34 mouse cellular contexts compared by ENCODE assay signal in the genomic region with DNA sequence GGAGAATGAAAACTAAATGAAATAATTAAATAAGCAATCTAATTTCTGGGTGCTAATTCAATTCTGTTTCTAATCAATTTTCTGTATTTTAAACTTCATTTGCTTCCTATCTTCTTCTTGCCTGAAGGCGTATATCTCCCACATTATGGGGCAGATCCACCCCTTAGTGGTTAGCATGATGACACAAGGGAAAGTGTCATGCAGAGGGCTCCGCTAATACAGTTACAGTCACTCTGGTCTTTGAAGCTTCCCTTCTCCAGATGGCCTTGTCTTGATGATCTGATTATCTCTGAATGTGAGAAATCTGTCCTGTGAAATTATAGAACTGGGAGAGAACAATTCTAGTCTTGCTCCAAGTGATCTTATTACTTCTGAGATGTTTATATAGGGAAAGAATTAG.
DNase-seq lines count a peak whose midpoint lies in the region; ATAC-seq lines count a peak whose summit lies in the region.
"Had no signal": no experiment of that assay in that cellular context is flagged by ENCODE, and none has a peak within 500 bp of the region (broad histone marks: within the 10 kb centered on the region; RNA-seq: fewer than 3 reads in every experiment).

No protein-coding gene starts in this region.

- DNase-seq in cerebellum, adult 9-10 months = peak; percentile 17
- DNase-seq in cerebellum, adult 8-10 months = no peak
- DNase-seq in hindbrain, embryonic 14.5 days (ENCODE audit: low spot score) = no peak
- no peak for DNase-seq in right cerebral cortex, postnatal 36 days (ENCODE audit: low spot score in 2 of 2)
- no peak for DNase-seq in limb, embryonic 10.5 days (ENCODE audit: low spot score)
- DNase-seq in gastrocnemius, postnatal 25 days = no peak
- DNase-seq: adrenal gland, postnatal 10 days; cerebellum, adult 11-12 months; cerebellum, postnatal 14 days; gastrocnemius, postnatal 14 days; heart, adult 2 months; heart, postnatal 10 days; kidney, adult 2 months; kidney, postnatal 4 days; layer of hippocampus, adult 9-11 months; lung, postnatal 36 days; midbrain, embryonic 14.5 days; right cerebral cortex, postnatal 25 days; spleen, adult 18-20 months; thymus, postnatal 14 days had no signal

- no peak overlapping the region for H3K4me2 ChIP-seq in midbrain, embryonic 12.5 days (replicated peaks)
- no peak overlapping the region for H3K4me2 ChIP-seq in midbrain, embryonic 13.5 days (replicated peaks)
- no peak overlapping the region for H3K4me2 ChIP-seq in hindbrain, embryonic 14.5 days (replicated peaks)
- H3K4me2 ChIP-seq: embryonic facial prominence, embryonic 15.5 days; heart, embryonic 13.5 days; intestine, embryonic 15.5 days; limb, embryonic 13.5 days; liver, embryonic 11.5 days; lung, embryonic 15.5 days had no signal

- H3K9me3 ChIP-seq in midbrain, embryonic 12.5 days = no peaks in the 10 kb centered on the region
- H3K9me3 ChIP-seq in midbrain, embryonic 13.5 days = no peaks in the 10 kb centered on the region
- H3K9me3 ChIP-seq in hindbrain, embryonic 14.5 days (ENCODE audit: control insufficient read depth, low read length) = no peaks in the 10 kb centered on the region
- no peaks in the 10 kb centered on the region for H3K9me3 ChIP-seq in limb, embryonic 10.5 days (replicated peaks)
- H3K9me3 ChIP-seq: embryonic facial prominence, embryonic 10.5 days; embryonic facial prominence, embryonic 15.5 days; heart, embryonic 13.5 days; intestine, embryonic 15.5 days; limb, embryonic 13.5 days; lung, embryonic 15.5 days; megakaryocyte, embryonic 14.5 days had no signal

- H3K27me3 ChIP-seq in midbrain, embryonic 12.5 days = no peaks in the 10 kb centered on the region
- H3K27me3 ChIP-seq in midbrain, embryonic 13.5 days = no peaks in the 10 kb centered on the region
- no peaks in the 10 kb centered on the region for H3K27me3 ChIP-seq in hindbrain, embryonic 14.5 days (ENCODE audit: control insufficient read depth, insufficient read depth, low read length)
- no peaks in the 10 kb centered on the region for H3K27me3 ChIP-seq in limb, embryonic 10.5 days (ENCODE audit: low read depth, poor library complexity, severe bottlenecking)
- H3K27me3 ChIP-seq: CH12.LX; embryonic facial prominence, embryonic 15.5 days; heart, embryonic 13.5 days; intestine, embryonic 15.5 days; limb, embryonic 13.5 days; lung, embryonic 15.5 days; megakaryocyte, embryonic 14.5 days had no signal

- 0 out of 2 replicates have a peak overlapping the region, but pooled peaks have one; percentile 22 for H3K27ac ChIP-seq in midbrain, embryonic 12.5 days (replicated peaks)
- H3K27ac ChIP-seq in midbrain, embryonic 13.5 days = no peak overlapping the region
- 0 out of 2 replicates have a peak overlapping the region, but pooled peaks have one; percentile 10 for H3K27ac ChIP-seq in hindbrain, embryonic 14.5 days
- H3K27ac ChIP-seq in limb, embryonic 10.5 days = no peak overlapping the region
- H3K27ac ChIP-seq: embryonic facial prominence, embryonic 10.5 days; embryonic facial prominence, embryonic 15.5 days; heart, adult 2 months; intestine, embryonic 15.5 days; kidney, postnatal 0 days; limb, embryonic 13.5 days; lung, embryonic 15.5 days had no signal

- no peak overlapping the region for H3K4me3 ChIP-seq in midbrain, embryonic 12.5 days
- H3K4me3 ChIP-seq in midbrain, embryonic 13.5 days (replicated peaks) = no peak overlapping the region
- no peak overlapping the region for H3K4me3 ChIP-seq in hindbrain, embryonic 14.5 days (replicated peaks; ENCODE audit: low read length)
- no peak overlapping the region for H3K4me3 ChIP-seq in limb, embryonic 10.5 days
- H3K4me3 ChIP-seq: embryonic facial prominence, embryonic 10.5 days; embryonic facial prominence, embryonic 15.5 days; heart, adult 2 months; heart, embryonic 13.5 days; intestine, embryonic 15.5 days; limb, embryonic 13.5 days; lung, embryonic 15.5 days; megakaryocyte, embryonic 14.5 days had no signal

- no peak for ATAC-seq in midbrain, embryonic 12.5 days (ENCODE audit: low FRiP score, low read depth)
- no peak for ATAC-seq in midbrain, embryonic 13.5 days
- no peak for ATAC-seq in hindbrain, embryonic 14.5 days (ENCODE audit: low FRiP score)
- ATAC-seq: activated CD4-positive, CD25-positive, alpha-beta regulatory T cell, adult 4 months; forebrain, embryonic 14.5 days; intestine, embryonic 15.5 days had no signal

- H3K4me1 ChIP-seq in midbrain, embryonic 12.5 days = peaks cover 19% of the 10 kb centered on the region
- peaks cover 38% of the 10 kb centered on the region for H3K4me1 ChIP-seq in midbrain, embryonic 13.5 days (replicated peaks)
- H3K4me1 ChIP-seq in hindbrain, embryonic 14.5 days (replicated peaks; ENCODE audit: control insufficient read depth, insufficient read depth, low read length) = peaks cover 11% of the 10 kb centered on the region
- no peaks in the 10 kb centered on the region for H3K4me1 ChIP-seq in limb, embryonic 10.5 days
- H3K4me1 ChIP-seq: embryonic facial prominence, embryonic 15.5 days; intestine, embryonic 15.5 days; lung, embryonic 15.5 days; megakaryocyte, embryonic 14.5 days had no signal

- H3K9ac ChIP-seq in midbrain, embryonic 12.5 days (replicated peaks) = no peak overlapping the region
- no peak overlapping the region for H3K9ac ChIP-seq in midbrain, embryonic 13.5 days (replicated peaks)
- no peak overlapping the region for H3K9ac ChIP-seq in hindbrain, embryonic 14.5 days
- H3K9ac ChIP-seq: embryonic facial prominence, embryonic 15.5 days; heart, embryonic 13.5 days; intestine, embryonic 15.5 days; limb, embryonic 13.5 days; lung, embryonic 15.5 days had no signal

- no peaks in the 10 kb centered on the region for H3K36me3 ChIP-seq in midbrain, embryonic 12.5 days
- H3K36me3 ChIP-seq in midbrain, embryonic 13.5 days = no peaks in the 10 kb centered on the region
- H3K36me3 ChIP-seq in hindbrain, embryonic 14.5 days (replicated peaks; ENCODE audit: control insufficient read depth, insufficient read depth) = no peaks in the 10 kb centered on the region
- no peaks in the 10 kb centered on the region for H3K36me3 ChIP-seq in limb, embryonic 10.5 days
- H3K36me3 ChIP-seq: embryonic facial prominence, embryonic 10.5 days; embryonic facial prominence, embryonic 15.5 days; heart, embryonic 13.5 days; intestine, embryonic 15.5 days; limb, embryonic 13.5 days; lung, embryonic 15.5 days had no signal

- 71% methylated on average over 2 of the region's 2 CpGs for WGBS in midbrain, embryonic 12.5 days
- 62% methylated on average over 2 of the region's 2 CpGs for WGBS in midbrain, embryonic 13.5 days
- 47% methylated on average over 2 of the region's 2 CpGs for WGBS in hindbrain, embryonic 14.5 days
- WGBS in limb, embryonic 10.5 days = 86% methylated on average over 2 of the region's 2 CpGs

Comparison
In these comparisons a context has a peak if more than half of its experiments do, and no peak if none do; other contexts are left out.
1. H3K27ac ChIP-seq: peak in midbrain, embryonic 12.5 days (single experiment) and hindbrain, embryonic 14.5 days (single experiment); none in midbrain, embryonic 13.5 days (single experiment) and limb, embryonic 10.5 days (single experiment).